Mouse (Mus musculus) heart, embryonic 10.5 days (tissue): ENCODE measurements at regions not wholly inside any gene's neighbourhood (a gene's known extent, or its start where the extent isn't known, plus 50 kb on each side); places are given as distances from the start of the nearest gene placed in this dataset.

Experiments used
- DNase-seq: peaks from one replicate; pipeline ENCODE4 v3.0.0-alpha.2; 2017; ENCODE audit warnings: low spot score
- H3K27ac ChIP-seq: fragments of 300-500 bp; sonication (generic); 2 replicates; pipeline ENCODE4 v1.5.1; 2016; ENCODE audit warnings: mild to moderate bottlenecking
- H3K27me3 ChIP-seq: fragments of 300-500 bp; sonication (generic); 2 replicates; pipeline ENCODE4 v1.6.1; 2016; ENCODE audit warnings: mild to moderate bottlenecking; ENCODE audit not compliant: poor library complexity, insufficient read depth, severe bottlenecking
- H3K36me3 ChIP-seq: fragments of 300-500 bp; sonication (generic); 2 replicates; pipeline ENCODE4 v1.6.1; 2016; ENCODE audit warnings: mild to moderate bottlenecking, moderate library complexity
- H3K4me1 ChIP-seq: fragments of 300-500 bp; sonication (generic); 2 replicates; pipeline ENCODE4 v1.6.1; 2016; ENCODE audit warnings: mild to moderate bottlenecking
- H3K4me3 ChIP-seq: fragments of 300-500 bp; sonication (generic); 2 replicates; pipeline ENCODE4 v1.5.1; 2016; ENCODE audit warnings: mild to moderate bottlenecking, moderate library complexity
- H3K9me3 ChIP-seq: fragments of 300-500 bp; sonication (generic); 2 replicates; pipeline ENCODE4 v1.6.1; 2016; ENCODE audit warnings: mild to moderate bottlenecking, moderate library complexity
- whole genome bisulfite sequencing: fragments of 180-500 bp; shearing (Covaris S2); methylation state at CpG from one replicate; pipeline ENCODE4 v1.1.7; 2016; 5-methylcytosine and 5-hydroxymethylcytosine counted together

GRCm38 (mm10) chr8:103166623-103167316 is 381.3 kb upstream of the Cdh11 start:
- Histone ChIP-seq H3K27ac (no peak overlapping the region), H3K4me1 (no peaks in the 10 kb centered on the region), H3K4me3 (no peak overlapping the region), H3K27me3 (no peaks in the 10 kb centered on the region), H3K9me3 (no peaks in the 10 kb centered on the region), H3K36me3 (no peaks in the 10 kb centered on the region)
- no peak for DNase-seq
- WGBS, result 77% methylated on average over 7 of the region's 7 CpGs

GRCm38 (mm10) chr8:103173313-103173712 is 387.9 kb upstream of the Cdh11 start:
- Histone ChIP-seq H3K4me3 (no peak overlapping the region), H3K9me3 (no peaks in the 10 kb centered on the region), H3K36me3 (no peaks in the 10 kb centered on the region), H3K4me1 (peaks cover 11% of the 10 kb centered on the region), H3K27me3 (no peaks in the 10 kb centered on the region), H3K27ac (peak overlapping the region; percentile 83)
- DNase-seq, result no peak
- WGBS, result 80% methylated on average over 3 of the region's 3 CpGs

- Histone ChIP-seq H3K36me3 (no peaks in the 10 kb centered on the region), H3K27me3 (no peaks in the 10 kb centered on the region), H3K4me3 (no peak overlapping the region), H3K27ac (peak overlapping the region; percentile 83), H3K9me3 (no peaks in the 10 kb centered on the region), H3K4me1 (peaks cover 11% of the 10 kb centered on the region)
- no peak for DNase-seq
- 72% methylated on average over 5 of the region's 5 CpGs for WGBS
Measured at GRCm38 (mm10) chr8:103173803-103174429, 388.5 kb upstream of the Cdh11 start.

GRCm38 (mm10) chr8:103180661-103181060 is 395.2 kb upstream of the Cdh11 start:
- H3K27me3 ChIP-seq, result no peaks in the 10 kb centered on the region
- no peak overlapping the region for H3K4me3 ChIP-seq
- no peaks in the 10 kb centered on the region for H3K4me1 ChIP-seq
- H3K9me3 ChIP-seq, result no peaks in the 10 kb centered on the region
- no peak overlapping the region for H3K27ac ChIP-seq
- no peaks in the 10 kb centered on the region for H3K36me3 ChIP-seq
- no peak for DNase-seq

- DNase-seq, result no peak
- no peaks in the 10 kb centered on the region for H3K36me3 ChIP-seq
- no peak overlapping the region for H3K27ac ChIP-seq
- H3K4me3 ChIP-seq, result no peak overlapping the region
- 73% methylated on average over 8 of the region's 8 CpGs for WGBS
- no peaks in the 10 kb centered on the region for H3K27me3 ChIP-seq
- no peaks in the 10 kb centered on the region for H3K4me1 ChIP-seq
- H3K9me3 ChIP-seq, result no peaks in the 10 kb centered on the region
Measured at GRCm38 (mm10) chr8:103188720-103189498, 403.5 kb upstream of the Cdh11 start.

GRCm38 (mm10) chr8:103198251-103198650 is 412.8 kb upstream of the Cdh11 start:
- H3K27me3 ChIP-seq, result no peaks in the 10 kb centered on the region
- DNase-seq, result no peak
- WGBS, result 58% methylated on average over 3 of the region's 3 CpGs
- H3K4me3 ChIP-seq, result no peak overlapping the region
- H3K36me3 ChIP-seq, result no peaks in the 10 kb centered on the region
- H3K9me3 ChIP-seq, result no peaks in the 10 kb centered on the region
- H3K27ac ChIP-seq, result no peak overlapping the region
- H3K4me1 ChIP-seq, result no peaks in the 10 kb centered on the region; the same call in 1 of the 2 replicates

- Histone ChIP-seq H3K27ac (no peak overlapping the region), H3K4me3 (no peak overlapping the region), H3K4me1 (no peaks in the 10 kb centered on the region; the same call in 1 of the 2 replicates), H3K9me3 (no peaks in the 10 kb centered on the region), H3K36me3 (no peaks in the 10 kb centered on the region), H3K27me3 (no peaks in the 10 kb centered on the region)
- DNase-seq, result no peak
- 79% methylated on average over 11 of the region's 11 CpGs for WGBS
Measured at GRCm38 (mm10) chr8:103199696-103200615, 414.5 kb upstream of the Cdh11 start.

GRCm38 (mm10) chr8:103203710-103204109 is 418.3 kb upstream of the Cdh11 start:
- Histone ChIP-seq H3K27me3 (no peaks in the 10 kb centered on the region), H3K27ac (no peak overlapping the region), H3K4me3 (no peak overlapping the region), H3K9me3 (no peaks in the 10 kb centered on the region), H3K4me1 (no peaks in the 10 kb centered on the region), H3K36me3 (no peaks in the 10 kb centered on the region)
- DNase-seq, result no peak
- WGBS, result 42% methylated on average over 1 of the region's 1 CpGs

- Histone ChIP-seq H3K27me3 (no peaks in the 10 kb centered on the region), H3K4me3 (no peak overlapping the region), H3K4me1 (no peaks in the 10 kb centered on the region), H3K9me3 (no peaks in the 10 kb centered on the region), H3K36me3 (no peaks in the 10 kb centered on the region), H3K27ac (no peak overlapping the region)
- no peak for DNase-seq
- WGBS, result 72% methylated on average over 2 of the region's 2 CpGs
Measured at GRCm38 (mm10) chr8:103214606-103215005, 429.2 kb upstream of the Cdh11 start.

- Histone ChIP-seq H3K27ac (0 out of 2 replicates have a peak overlapping the region, but pooled peaks have one; percentile 29), H3K27me3 (no peaks in the 10 kb centered on the region), H3K4me3 (no peak overlapping the region), H3K9me3 (no peaks in the 10 kb centered on the region), H3K4me1 (0 out of 2 replicates have a peak, but pooled peaks cover 6% of the 10 kb centered on the region), H3K36me3 (no peaks in the 10 kb centered on the region)
- WGBS, result 44% methylated on average over 9 of the region's 9 CpGs
- DNase-seq, result no peak
Measured at GRCm38 (mm10) chr8:103230741-103231475, 445.5 kb upstream of the Cdh11 start.

GRCm38 (mm10) chr8:103234374-103234773 is 448.9 kb upstream of the Cdh11 start:
- Histone ChIP-seq H3K27me3 (no peaks in the 10 kb centered on the region), H3K4me1 (0 out of 2 replicates have a peak, but pooled peaks cover 6% of the 10 kb centered on the region), H3K4me3 (no peak overlapping the region), H3K36me3 (no peaks in the 10 kb centered on the region), H3K9me3 (no peaks in the 10 kb centered on the region), H3K27ac (peak overlapping the region; percentile 63)
- no peak for DNase-seq
- WGBS, result 17% methylated on average over 2 of the region's 2 CpGs

GRCm38 (mm10) chr8:103235614-103236013 is 450.2 kb upstream of the Cdh11 start:
- Histone ChIP-seq H3K36me3 (no peaks in the 10 kb centered on the region), H3K4me1 (0 out of 2 replicates have a peak, but pooled peaks cover 6% of the 10 kb centered on the region), H3K4me3 (no peak overlapping the region), H3K9me3 (no peaks in the 10 kb centered on the region), H3K27me3 (no peaks in the 10 kb centered on the region), H3K27ac (no peak overlapping the region)
- no peak for DNase-seq
- WGBS, result 14% methylated on average over 1 of the region's 1 CpGs
